Mouse (Mus musculus) midbrain, embryonic 15.5 days (tissue): Measurements from ENCODE around the gene Cdkl2. TPM values are rescaled to one million over a fixed set of nuclear protein-coding genes. Genes with fewer than 3 reads are reported as not detected.

Source experiments
- ATAC-seq: fragments of 200-750 bp; cut with Nextera tagmentation; replicated peaks from 2 replicates; pipeline ENCODE4 v1.8.0; 2017; ENCODE audit warnings: moderate TSS enrichment
- H3K27ac ChIP-seq: fragments of 300-500 bp; sonication (generic); 2 replicates; pipeline ENCODE4 v1.5.1; 2015; ENCODE audit warnings: mild to moderate bottlenecking, inconsistent platforms
- H3K27me3 ChIP-seq: fragments of 300-500 bp; sonication (generic); replicated peaks from 2 replicates; pipeline ENCODE4 v1.6.1; 2015; ENCODE audit warnings: inconsistent platforms
- H3K36me3 ChIP-seq: fragments of 300-500 bp; sonication (generic); replicated peaks from 2 replicates; pipeline ENCODE4 v1.6.1; 2015; ENCODE audit warnings: inconsistent platforms
- H3K4me1 ChIP-seq: fragments of 300-500 bp; sonication (generic); 2 replicates; pipeline ENCODE4 v1.6.1; 2015; ENCODE audit warnings: inconsistent platforms
- H3K4me2 ChIP-seq: fragments of 300-500 bp; sonication (generic); 2 replicates; pipeline ENCODE4 v1.6.1; 2015; ENCODE audit warnings: inconsistent platforms, mild to moderate bottlenecking, moderate library complexity
- H3K4me3 ChIP-seq: fragments of 300-500 bp; sonication (generic); 2 replicates; pipeline ENCODE4 v1.5.1; 2015; ENCODE audit warnings: mild to moderate bottlenecking, inconsistent platforms
- H3K9ac ChIP-seq: fragments of 300-500 bp; sonication (generic); 2 replicates; pipeline ENCODE4 v1.6.1; 2015; ENCODE audit warnings: mild to moderate bottlenecking, inconsistent platforms
- H3K9me3 ChIP-seq: fragments of 300-500 bp; sonication (generic); 2 replicates; pipeline ENCODE4 v1.6.1; 2016; ENCODE audit warnings: inconsistent platforms
- WGBS: fragments of 180-500 bp; shearing (Covaris S2); methylation state at CpG from one replicate; pipeline ENCODE4 v1.1.7; 2015; ENCODE audit warnings: mixed read lengths; 5-methylcytosine and 5-hydroxymethylcytosine counted together
- polyA plus RNA-seq: library from polyadenylated mRNA; unstranded; fragments of >200 nt; fragmentation: Nextera tagmentation; extraction: Ambion mirVana; gene quantifications from 2 replicates; pipeline ENCODE4 v1.2.1, GENCODE M21; 2015

Gene Cdkl2
- polyA plus RNA-seq, 1 experiment from 2014 or later, result 10.5 TPM

- H3K27ac ChIP-seq, result peak overlapping the region; percentile 100
- peak overlapping the region; percentile 87 for H3K4me3 ChIP-seq
- peak overlapping the region; percentile 67 for H3K4me2 ChIP-seq
- peak overlapping the region; percentile 93 for H3K9ac ChIP-seq
- no peaks in the 10 kb centered on the region for H3K27me3 ChIP-seq
- peaks cover 24% of the 10 kb centered on the region for H3K4me1 ChIP-seq
- peaks cover under 1% of the 10 kb centered on the region; the same call in 1 of the 2 replicates for H3K36me3 ChIP-seq
- WGBS, result under 1% methylated on average over 14 of the region's 14 CpGs
- no peaks in the 10 kb centered on the region for H3K9me3 ChIP-seq
- no peak for ATAC-seq
These were observed 81.4 kb downstream of the Cdkl2 start for GRCm38 (mm10) chr5:91962259-91962638.

- ATAC-seq, result no peak
- H3K9me3 ChIP-seq, result no peaks in the 10 kb centered on the region
- 95% methylated on average over 1 of the region's 1 CpGs for WGBS
- H3K4me3 ChIP-seq, result peak overlapping the region; percentile 87
- H3K27ac ChIP-seq, result no peak overlapping the region
- peaks cover 24% of the 10 kb centered on the region for H3K4me1 ChIP-seq
- peak overlapping the region; percentile 67 for H3K4me2 ChIP-seq
- peaks cover 6% of the 10 kb centered on the region; the same call in 1 of the 2 replicates for H3K36me3 ChIP-seq
- H3K9ac ChIP-seq, result peak overlapping the region; percentile 93; the same call in 1 of the 2 replicates
- no peaks in the 10 kb centered on the region for H3K27me3 ChIP-seq
These were observed 82.3 kb downstream of the Cdkl2 start for GRCm38 (mm10) chr5:91961370-91961769.

- Histone ChIP-seq H3K27ac (no peak overlapping the region; the same call in 1 of the 2 replicates), H3K36me3 (peaks cover 6% of the 10 kb centered on the region; the same call in 1 of the 2 replicates), H3K27me3 (no peaks in the 10 kb centered on the region), H3K4me1 (peaks cover 24% of the 10 kb centered on the region), H3K9me3 (no peaks in the 10 kb centered on the region), H3K4me2 (peak overlapping the region; percentile 67), H3K4me3 (peak overlapping the region; percentile 87; the same call in 1 of the 2 replicates), H3K9ac (peak overlapping the region; percentile 3; the same call in 1 of the 2 replicates)
- WGBS, result 78% methylated on average over 3 of the region's 3 CpGs
- no peak for ATAC-seq
These were observed 83.0 kb downstream of the Cdkl2 start for GRCm38 (mm10) chr5:91960606-91961254.

- no peak for ATAC-seq
- H3K36me3 ChIP-seq, result peaks cover 9% of the 10 kb centered on the region; the same call in 1 of the 2 replicates
- H3K9ac ChIP-seq, result no peak overlapping the region
- H3K4me3 ChIP-seq, result no peak overlapping the region
- H3K9me3 ChIP-seq, result no peaks in the 10 kb centered on the region
- H3K4me2 ChIP-seq, result no peak overlapping the region
- no peak overlapping the region for H3K27ac ChIP-seq
- H3K4me1 ChIP-seq, result peaks cover 24% of the 10 kb centered on the region
- 98% methylated on average over 1 of the region's 1 CpGs for WGBS
- no peaks in the 10 kb centered on the region for H3K27me3 ChIP-seq
These were observed 83.7 kb downstream of the Cdkl2 start for GRCm38 (mm10) chr5:91959986-91960385.

GRCm38 (mm10) chr5:91959096-91959495 lies 84.6 kb downstream of the Cdkl2 start:
- no peak overlapping the region for H3K9ac ChIP-seq
- no peak overlapping the region for H3K27ac ChIP-seq
- WGBS, result 77% methylated on average over 1 of the region's 1 CpGs
- ATAC-seq, result no peak
- peaks cover 9% of the 10 kb centered on the region; the same call in 1 of the 2 replicates for H3K36me3 ChIP-seq
- H3K4me3 ChIP-seq, result no peak overlapping the region
- no peaks in the 10 kb centered on the region for H3K9me3 ChIP-seq
- no peak overlapping the region for H3K4me2 ChIP-seq
- H3K27me3 ChIP-seq, result no peaks in the 10 kb centered on the region
- H3K4me1 ChIP-seq, result peaks cover 24% of the 10 kb centered on the region

GRCm38 (mm10) chr5:91956991-91957760 lies 86.5 kb downstream of the Cdkl2 start:
- 96% methylated on average over 3 of the region's 3 CpGs for WGBS
- no peak overlapping the region for H3K9ac ChIP-seq
- no peak for ATAC-seq

More at GRCm38 (mm10) chr5:91956991-91957760, 86.5 kb downstream of the Cdkl2 start:
- H3K36me3 ChIP-seq, result peaks cover 15% of the 10 kb centered on the region; the same call in 1 of the 2 replicates
- H3K27ac ChIP-seq, result no peak overlapping the region
- H3K9me3 ChIP-seq, result no peaks in the 10 kb centered on the region
- peaks cover 17% of the 10 kb centered on the region for H3K4me1 ChIP-seq
- H3K4me2 ChIP-seq, result no peak overlapping the region
- H3K4me3 ChIP-seq, result no peak overlapping the region
- H3K27me3 ChIP-seq, result no peaks in the 10 kb centered on the region

Other genes with a start within 250 kb of the Cdkl2 start
- gene Rchy1, start 80.8 kb downstream of the Cdkl2 start, polyA plus RNA-seq, result 79.3 and 84.0 TPM in 2 replicates
- not detected in 2 replicates for gene Odaph, start 56.4 kb downstream of the Cdkl2 start, polyA plus RNA-seq
- 330 and 368 TPM in 2 replicates for gene G3bp2, start 39.8 kb upstream of the Cdkl2 start, polyA plus RNA-seq
- 42.1 and 42.5 TPM in 2 replicates for gene Uso1, start 94.1 kb upstream of the Cdkl2 start, polyA plus RNA-seq
- not detected in 2 replicates for gene U90926, start 171.5 kb upstream of the Cdkl2 start, polyA plus RNA-seq
- 0.50 and 0.99 TPM in 2 replicates for gene Ppef2, start 212.4 kb upstream of the Cdkl2 start, polyA plus RNA-seq
- gene Naaa, start 234.3 kb upstream of the Cdkl2 start, polyA plus RNA-seq, result 16.4 and 17.7 TPM in 2 replicates